ENCODE assay signal across 8 mouse cellular contexts in the genomic region with DNA sequence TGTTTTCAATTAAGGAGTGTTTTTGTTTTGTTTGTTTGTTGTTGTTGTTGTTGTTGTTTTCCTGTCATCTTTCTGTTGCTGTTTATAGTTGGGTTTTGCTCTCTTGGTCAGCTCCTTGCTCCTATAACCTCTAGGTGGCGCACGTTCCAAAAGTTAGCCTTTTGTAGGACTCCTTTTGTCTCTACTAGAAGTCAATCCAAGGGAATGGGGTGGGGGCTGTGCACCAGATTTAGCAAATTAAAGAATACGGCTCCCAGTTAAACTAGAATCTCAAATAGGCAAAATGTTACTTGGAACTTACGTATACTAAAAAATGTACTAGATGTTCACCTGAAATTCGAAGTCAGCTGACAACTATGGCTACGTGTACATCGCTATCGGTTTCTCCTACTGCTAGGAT. TPM values are rescaled to one million over a fixed set of nuclear protein-coding genes. Genes with fewer than 3 reads are reported as not detected.
A peak's percentile ranks its signal among the peaks of the same experiment; 100 is the strongest.
DNase-seq lines count a peak whose midpoint lies in the region; ATAC-seq lines count a peak whose summit lies in the region.
"Had no signal": no experiment of that assay in that cellular context is flagged by ENCODE, and none has a peak within 500 bp of the region (broad histone marks: within the 10 kb centered on the region; RNA-seq: fewer than 3 reads in every experiment).

No protein-coding gene starts in this region.

- peak; percentile 40 for DNase-seq in left cerebral cortex, postnatal 4 days
- DNase-seq in left cerebral cortex, adult 8-10 months (ENCODE audit: low spot score in 2 of 2), result no peak
- DNase-seq in MN1 (ENCODE audit: low spot score), result peak; percentile 54
- peak; percentile 76 for DNase-seq in embryo, embryonic 11 days
- DNase-seq in ovary, postnatal 14 days (ENCODE audit: low spot score), result no peak
- no peak for DNase-seq in left cerebral cortex, postnatal 10 days (ENCODE audit: extremely low spot score in 1 of 2, low spot score in 2 of 2)

- intact Hi-C loops in left cerebral cortex, postnatal 4 days (cut with DNase I), result no loop called here
- intact Hi-C loops in left cerebral cortex, postnatal 10 days (cut with DNase I), result no loop called here

- ATAC-seq in megakaryocyte progenitor cell, adult 5-6 weeks (replicated peaks; ENCODE audit: poor library complexity), result peak; percentile 55; the same call in 1 of the 2 replicates

RNA-seq across cellular contexts. Expression of a gene that starts 47.7 kb away (rescaled TPM):
- total RNA-seq in left cerebral cortex, postnatal 4 days (2021), result not detected
- under 1 TPM; 0.37 to 0.76 (median 0.54) TPM for total RNA-seq in left cerebral cortex, adult 8-10 months (2022)
- total RNA-seq in megakaryocyte progenitor cell, adult 5-6 weeks (2015), result not detected in 2 replicates
- not detected in 2 replicates for total RNA-seq in megakaryocyte progenitor cell, adult 5-6 weeks (2017)
- total RNA-seq in left cerebral cortex, postnatal 10 days (2021), result under 1 TPM; 0.14 to 0.19 TPM

RNA-seq across cellular contexts. Expression of a gene that starts 48.7 kb away (rescaled TPM):
- 10 to 100 TPM; 27.3 to 28.3 TPM for total RNA-seq in left cerebral cortex, postnatal 4 days (2021)
- total RNA-seq in left cerebral cortex, adult 8-10 months (2022), result 10 to 100 TPM; 15.9 to 17.7 (median 16.5) TPM
- total RNA-seq in megakaryocyte progenitor cell, adult 5-6 weeks (2015), result 15.6 and 17.5 TPM in 2 replicates
- 13.7 and 16.2 TPM in 2 replicates for total RNA-seq in megakaryocyte progenitor cell, adult 5-6 weeks (2017)
- total RNA-seq in left cerebral cortex, postnatal 10 days (2021), result 10 to 100 TPM; 17.9 to 18.9 TPM

RNA-seq across cellular contexts. Expression of a gene that starts 55.4 kb away (rescaled TPM):
- total RNA-seq in left cerebral cortex, postnatal 4 days (2021), result not detected
- total RNA-seq in left cerebral cortex, adult 8-10 months (2022), result not detected
- 110 and 215 TPM in 2 replicates for total RNA-seq in megakaryocyte progenitor cell, adult 5-6 weeks (2015)
- 88.5 and 189 TPM in 2 replicates for total RNA-seq in megakaryocyte progenitor cell, adult 5-6 weeks (2017)
- total RNA-seq in left cerebral cortex, postnatal 10 days (2021), result not detected
- total RNA-seq: layer of hippocampus, postnatal 10 days had no signal

Comparison
In these comparisons a context has a peak if more than half of its experiments do, and no peak if none do; other contexts are left out.
1. DNase-seq: peak in left cerebral cortex, postnatal 4 days (single experiment), MN1 (single experiment) and embryo, embryonic 11 days (single experiment); none in left cerebral cortex, adult 8-10 months (0 of 2), ovary, postnatal 14 days (single experiment) and left cerebral cortex, postnatal 10 days (0 of 2).
2. RNA of a gene that starts 55.4 kb away (total RNA-seq): 88.5 to 215 TPM in megakaryocyte progenitor cell, adult 5-6 weeks; not detected in left cerebral cortex, postnatal 4 days, not detected in left cerebral cortex, adult 8-10 months and not detected in left cerebral cortex, postnatal 10 days; every median in the first group is over 10 times any median in the second.